Mouse (Mus musculus) urinary bladder, postnatal 25 days (tissue): ENCODE results near the gene Scgb2b18.
"Not testable (repeated sequence)": the region's sequence is repeated elsewhere in the genome, so short reads cannot be mapped to it uniquely, and the experiment has no call there.

ENCODE experiments used
- DNase-seq: peaks from one replicate; pipeline ENCODE4 v3.0.0; 2022; ENCODE audit warnings: low spot score

Gene Scgb2b18

GRCm38 (mm10) chr7:33173764-33174163 is at the start of gene Scgb2b18:
Gene Scgb2b18, minus strand, starts transcription at chr7:33173864.
- DNase-seq = not testable (repeated sequence)

GRCm38 (mm10) chr7:33185268-33185667 is 11.6 kb upstream of the Scgb2b18 start, which contains the start of gene Scgb1b18:
Gene Scgb1b18, plus strand, starts transcription at chr7:33185568.
- DNase-seq = not testable (repeated sequence)
